Mouse (Mus musculus) lung, postnatal 10 days (tissue): Measurements from ENCODE around the gene Hmgn3.

Source experiments
- DNase-seq: peaks from one replicate; pipeline ENCODE4 v3.0.0; 2021

Hmgn3 gene

DNA sequence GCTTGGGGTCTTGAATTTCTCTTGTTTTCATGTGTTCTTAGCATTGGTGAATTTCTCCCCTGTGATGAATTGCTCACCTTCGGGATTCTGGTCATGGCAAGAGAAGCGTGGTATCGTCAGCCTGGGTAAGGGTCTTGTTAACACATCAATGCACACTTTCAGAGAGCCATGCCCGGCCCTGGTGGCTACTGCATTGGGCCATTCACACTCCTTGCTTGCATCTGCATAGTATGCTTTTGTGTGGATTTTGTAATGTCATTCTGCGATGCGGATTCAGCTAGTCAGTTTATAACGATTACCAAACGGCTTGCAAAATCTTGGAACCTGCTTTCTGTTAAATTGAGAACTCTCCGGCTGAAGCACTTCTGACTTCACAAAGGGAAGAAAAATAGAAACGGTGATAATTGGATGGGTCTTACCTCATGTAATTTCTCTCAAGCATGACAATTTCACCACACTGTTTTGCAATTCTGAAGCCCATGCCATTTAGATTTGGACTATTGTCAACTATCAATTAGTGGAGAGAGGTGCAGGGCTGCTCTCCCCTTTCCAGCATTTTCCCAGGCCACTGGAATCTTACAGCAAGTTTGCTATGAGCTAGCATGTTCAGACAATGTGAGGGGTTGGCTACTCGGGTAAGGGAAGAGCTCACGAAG lies 47.7 kb downstream of the Hmgn3 start:
- no peak for DNase-seq

DNA sequence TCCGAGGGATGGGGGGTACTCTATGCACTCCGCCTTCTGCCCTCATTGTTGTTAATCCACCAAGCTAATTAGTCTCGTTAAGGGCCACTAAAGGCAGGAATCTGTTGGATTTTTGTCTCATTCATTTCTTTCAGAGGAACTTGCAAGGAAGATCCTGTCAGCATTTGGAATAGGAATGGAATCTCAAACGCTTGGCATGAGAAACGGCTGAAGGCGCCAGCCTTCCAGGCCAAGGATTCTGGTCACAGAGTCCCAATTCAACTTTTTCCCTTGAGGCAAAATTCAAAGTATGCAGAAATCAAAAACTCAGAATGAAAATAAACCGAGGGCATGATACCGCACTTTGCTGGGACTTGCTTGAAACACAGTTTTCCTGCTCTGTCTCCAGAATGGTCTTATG lies 48.7 kb downstream of the Hmgn3 start:
- DNase-seq = peak; percentile 32

DNA sequence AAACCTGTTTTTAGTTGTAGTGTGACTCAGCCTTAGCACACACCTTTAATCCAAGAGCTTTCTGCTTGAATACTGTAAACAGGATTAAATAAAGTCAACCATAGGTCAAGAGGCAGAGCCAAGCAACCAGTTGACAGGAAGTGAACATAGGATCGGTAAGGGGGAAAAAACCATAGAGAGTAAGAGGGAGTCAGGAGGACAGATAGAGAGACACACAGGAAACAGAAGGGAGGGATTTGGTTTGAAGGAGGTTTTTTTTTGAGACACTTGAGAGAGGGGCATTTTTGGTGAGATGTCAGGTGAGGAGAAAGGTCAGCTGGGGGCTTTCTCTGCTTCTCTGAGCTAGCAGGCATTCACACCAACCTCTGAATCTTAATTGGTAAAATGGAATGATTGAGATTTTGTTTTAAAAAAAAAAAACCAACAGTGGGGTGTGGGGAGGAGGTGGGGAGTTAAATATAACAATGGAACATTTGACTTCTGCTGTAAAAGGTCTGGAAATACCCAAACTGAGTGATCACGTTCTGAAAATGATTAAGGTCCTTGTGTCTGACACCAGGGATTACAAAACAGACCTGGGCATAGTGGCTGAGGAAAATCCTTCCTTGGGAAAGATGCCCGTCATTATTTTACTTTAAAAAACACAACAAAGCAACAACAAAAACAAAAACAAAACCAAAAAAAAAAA lies 51.7 kb downstream of the Hmgn3 start:
- no peak for DNase-seq

DNA sequence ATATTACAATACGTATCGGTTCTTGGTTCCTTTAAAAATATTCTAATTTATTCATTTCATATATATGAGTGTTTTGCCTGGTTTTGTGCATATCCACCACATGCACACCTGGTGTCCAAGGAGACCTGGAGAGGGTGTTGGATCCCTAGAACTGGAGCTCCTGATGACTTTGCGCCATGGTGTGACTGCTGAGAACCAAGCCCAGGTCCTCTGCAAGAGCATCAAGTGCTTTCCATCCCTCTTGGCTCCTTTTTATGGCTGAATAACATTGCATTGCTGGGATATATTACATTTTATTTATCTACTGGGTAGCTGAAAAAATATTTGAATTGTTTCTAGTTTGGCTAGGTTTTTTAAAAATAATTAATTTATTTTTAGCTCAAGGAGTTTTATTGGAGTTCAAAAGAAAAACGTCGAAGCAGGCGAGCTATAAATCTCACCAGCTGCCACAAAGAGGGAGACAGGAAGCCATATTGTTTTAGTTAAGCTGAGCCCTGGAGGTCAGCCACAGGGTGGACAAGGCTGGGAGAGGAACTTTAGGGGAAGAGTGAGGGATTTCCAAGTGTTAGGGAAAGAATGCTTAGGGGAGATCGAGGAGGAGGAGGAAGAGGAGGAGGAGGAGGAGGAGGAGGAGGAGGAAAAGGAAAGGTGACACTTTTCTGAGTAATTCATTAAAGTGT lies 62.6 kb downstream of the Hmgn3 start:
- no peak for DNase-seq

DNA sequence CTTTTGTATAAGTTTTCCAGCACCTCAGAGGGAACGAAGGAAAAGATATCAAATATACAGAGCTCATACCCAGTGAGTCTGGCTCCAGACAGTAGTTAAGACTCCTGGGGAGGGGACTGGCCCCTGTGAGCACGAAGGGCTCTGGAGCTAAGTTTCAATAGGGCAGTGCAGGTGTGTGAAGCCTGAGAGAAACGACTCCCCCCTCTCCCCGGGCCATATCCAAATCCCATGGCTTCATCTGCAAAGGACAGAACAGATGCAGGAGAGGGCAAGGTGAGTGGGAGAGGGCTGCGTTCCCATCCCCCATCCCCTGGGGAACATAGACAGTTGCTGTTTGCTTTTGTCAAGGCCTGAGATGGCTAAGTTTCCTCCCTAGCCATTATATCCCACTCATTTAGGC lies 63.4 kb downstream of the Hmgn3 start:
- DNase-seq = no peak

DNA sequence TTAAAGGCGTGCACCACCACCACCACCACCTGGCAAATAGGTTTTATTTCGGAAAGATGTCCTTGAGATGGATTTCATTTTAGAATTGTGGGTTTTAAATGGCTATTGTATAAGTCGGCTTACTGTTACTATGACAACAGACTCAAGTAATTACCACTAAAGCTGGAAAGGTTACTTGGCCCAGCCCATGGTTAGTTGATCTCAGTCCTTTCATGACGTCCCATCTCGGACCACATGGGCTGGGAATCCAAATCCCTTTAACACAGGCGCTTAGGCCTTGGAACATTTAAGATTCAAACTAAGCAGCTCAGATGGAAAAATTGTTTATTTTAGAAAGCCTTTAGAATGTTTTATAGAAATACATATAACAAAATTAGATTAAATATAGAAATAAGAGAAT lies 64.2 kb downstream of the Hmgn3 start:
- DNase-seq = no peak

DNA sequence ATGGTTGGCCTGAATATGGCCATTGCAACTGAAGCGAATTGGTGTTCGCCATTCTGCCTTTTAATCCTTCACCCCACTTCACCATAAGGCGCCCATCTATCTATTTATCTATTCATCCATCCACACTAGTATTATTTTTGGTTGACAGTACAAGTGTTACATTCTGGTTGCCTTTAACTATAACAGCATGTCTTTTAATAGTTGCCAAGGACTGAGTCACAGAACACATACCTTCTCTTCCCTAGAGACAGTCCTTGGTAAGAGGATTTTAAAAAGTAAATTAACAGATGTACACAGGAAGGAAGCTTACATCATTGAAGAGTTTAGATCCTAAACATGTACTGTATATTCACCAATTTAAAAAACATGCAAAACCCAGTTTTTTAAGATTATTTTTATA lies 66.8 kb downstream of the Hmgn3 start:
- no peak for DNase-seq

DNA sequence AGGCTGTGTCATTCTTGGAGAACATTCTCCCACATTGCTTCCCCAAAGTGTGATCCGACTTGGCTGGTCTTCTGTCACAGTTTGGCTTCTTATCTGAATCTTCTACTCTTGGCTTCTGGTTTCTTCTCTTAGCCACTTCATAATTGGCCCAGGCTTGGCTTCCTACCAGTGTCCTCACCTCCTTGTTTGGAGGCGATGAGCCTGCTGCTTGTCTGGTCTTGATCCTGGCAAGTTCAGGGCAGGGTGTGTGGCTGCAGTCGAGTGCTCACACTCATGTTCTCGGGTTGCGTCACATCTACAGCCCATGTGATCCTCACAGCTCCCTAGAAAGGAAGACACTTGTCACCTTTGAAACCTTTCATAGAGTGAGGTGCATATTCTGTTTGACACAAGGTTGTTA lies 78.2 kb downstream of the Hmgn3 start:
- DNase-seq = no peak

DNA sequence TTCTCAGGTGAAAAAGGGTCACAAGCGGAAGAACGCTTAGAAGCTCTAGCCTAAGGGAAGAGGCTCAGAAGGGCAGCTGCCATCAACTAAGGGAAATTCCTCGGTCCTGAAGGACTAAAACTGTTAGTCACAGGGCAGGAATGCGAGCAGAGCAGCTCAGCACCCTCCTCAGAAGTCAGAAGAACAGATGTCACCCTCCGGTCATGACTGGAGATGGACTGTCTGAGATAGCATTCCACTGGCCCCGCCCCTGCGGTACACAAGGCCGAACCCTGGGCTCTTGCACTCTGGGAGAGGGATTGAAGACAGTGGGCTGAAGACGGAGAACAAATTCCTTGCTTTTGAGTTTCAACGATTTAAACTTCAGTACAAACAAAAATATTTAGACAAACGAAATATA lies 85.2 kb downstream of the Hmgn3 start:
- DNase-seq = peak; percentile 22
